Mouse (Mus musculus) R1 (cell line): ENCODE measurements at regions not wholly inside any gene's neighbourhood (a gene's known extent, or its start where the extent isn't known, plus 50 kb on each side); places are given as distances from the start of the nearest gene placed in this dataset.
A peak's percentile ranks its signal among the peaks of the same experiment; 100 is the strongest.

Source experiments
- DNase-seq: peaks from one replicate; pipeline ENCODE4 v3.0.0-alpha.2; 2018; ENCODE audit warnings: low read depth, low spot score

GRCm38 (mm10) chr2:169142224-169142623 lies 186.8 kb upstream of the Zfp64 start:
- DNase-seq, result no peak

GRCm38 (mm10) chr2:169133855-169134254 lies 178.5 kb upstream of the Zfp64 start:
- DNase-seq, result no peak

DNA sequence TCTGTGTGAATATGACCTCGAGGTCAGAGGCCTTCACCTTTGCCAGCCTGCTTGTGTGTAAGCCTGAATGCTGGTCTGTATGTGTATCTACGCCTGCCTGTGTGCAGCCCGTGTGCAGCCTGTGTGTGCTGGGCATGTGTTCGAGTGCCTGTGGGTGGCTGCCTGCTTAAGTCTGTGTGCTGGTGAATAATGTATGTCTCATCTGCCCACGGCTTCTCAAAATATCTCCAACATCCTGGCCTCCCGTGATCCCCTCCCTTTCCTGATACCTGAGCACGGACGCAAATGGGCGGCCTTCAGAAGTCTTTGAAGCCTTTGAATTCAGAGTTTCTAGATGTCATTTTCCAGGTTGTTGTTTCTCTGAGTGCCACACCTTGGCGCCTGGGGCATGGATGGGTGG lies 170.1 kb upstream of the Zfp64 start:
- DNase-seq, result no peak

DNA sequence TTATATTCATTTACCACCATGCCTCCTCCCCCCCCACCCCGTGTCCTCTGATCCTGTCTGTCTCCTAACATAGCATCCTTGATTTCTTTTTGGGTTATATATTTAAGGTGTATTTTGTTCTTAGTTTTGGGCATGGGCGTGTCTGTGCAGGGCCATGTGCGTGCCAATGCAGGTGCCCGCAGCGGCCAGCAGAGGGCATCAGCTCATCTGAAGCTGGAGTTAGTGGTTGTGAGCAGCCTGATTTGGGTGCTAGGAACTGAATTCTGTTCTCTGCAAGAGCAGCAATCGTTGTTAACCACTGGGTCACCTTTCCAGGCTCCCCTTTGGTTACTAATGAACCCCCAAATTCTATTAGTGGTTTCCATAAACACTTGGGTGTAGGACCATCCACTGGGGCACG lies 167.5 kb upstream of the Zfp64 start:
- DNase-seq, result peak; percentile 67

DNA sequence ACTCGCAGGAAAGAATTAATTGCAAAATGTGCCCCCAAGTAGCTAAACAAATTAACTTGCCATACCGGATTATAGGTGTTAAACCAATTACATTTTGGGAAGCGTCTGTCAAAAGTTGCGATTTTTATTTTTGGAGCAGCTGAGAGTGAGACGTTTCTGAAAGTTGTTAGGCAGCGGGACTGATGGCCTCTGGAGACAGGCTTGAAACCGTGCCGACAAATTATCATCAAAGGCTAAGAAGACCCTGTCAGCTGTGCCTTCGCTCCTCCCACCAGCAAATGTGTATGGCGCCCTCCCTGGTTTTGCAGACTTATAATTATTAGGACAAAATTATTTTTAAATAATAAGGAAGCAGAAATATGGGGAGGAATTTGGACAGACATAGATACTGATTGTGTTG lies 161.5 kb upstream of the Zfp64 start:
- no peak for DNase-seq

DNA sequence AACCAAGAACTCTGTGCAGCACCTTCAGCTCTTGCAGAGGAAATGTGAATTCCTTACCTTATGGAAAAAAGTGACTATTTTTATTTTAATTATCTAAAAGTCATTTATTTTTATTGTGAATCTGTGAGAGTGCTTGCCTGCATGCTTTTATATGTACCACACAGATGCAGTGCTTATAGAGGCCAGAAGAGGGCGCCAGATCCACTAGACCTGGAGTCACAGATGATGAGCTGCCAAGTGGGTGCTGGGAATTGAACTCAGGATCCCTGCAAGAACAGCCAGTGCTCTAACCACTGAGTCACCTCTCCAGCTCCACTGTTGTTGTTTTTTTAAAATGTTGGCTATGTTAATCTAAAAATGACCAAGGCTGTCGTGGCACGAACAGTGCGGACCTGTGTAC lies 153.7 kb upstream of the Zfp64 start:
- peak; percentile 69 for DNase-seq

DNA sequence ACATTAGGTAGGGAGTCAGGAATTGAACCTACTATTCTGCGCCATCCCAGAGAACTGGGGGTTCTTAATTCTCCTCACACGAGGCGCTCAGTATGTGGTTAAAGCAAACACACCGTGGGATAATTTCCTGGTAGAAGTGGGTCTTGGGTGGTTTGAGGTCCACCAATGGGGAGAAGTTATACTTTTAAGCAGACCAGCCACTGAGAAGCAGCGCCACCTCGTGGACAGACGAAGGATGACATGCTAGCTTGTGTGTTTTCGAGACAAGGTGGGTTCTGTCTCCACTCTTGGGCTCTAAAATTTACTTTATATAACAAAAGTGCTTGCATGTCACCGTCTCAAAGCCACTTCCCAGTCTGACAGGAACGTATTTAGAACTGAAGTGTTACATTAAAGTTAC lies 152.7 kb upstream of the Zfp64 start:
- peak; percentile 81 for DNase-seq

- DNase-seq, result peak; percentile 77
Measured at GRCm38 (mm10) chr2:169101506-169102261, 146.3 kb upstream of the Zfp64 start.

GRCm38 (mm10) chr2:169100516-169100915 lies 145.1 kb upstream of the Zfp64 start:
- DNase-seq, result peak; percentile 78

DNA sequence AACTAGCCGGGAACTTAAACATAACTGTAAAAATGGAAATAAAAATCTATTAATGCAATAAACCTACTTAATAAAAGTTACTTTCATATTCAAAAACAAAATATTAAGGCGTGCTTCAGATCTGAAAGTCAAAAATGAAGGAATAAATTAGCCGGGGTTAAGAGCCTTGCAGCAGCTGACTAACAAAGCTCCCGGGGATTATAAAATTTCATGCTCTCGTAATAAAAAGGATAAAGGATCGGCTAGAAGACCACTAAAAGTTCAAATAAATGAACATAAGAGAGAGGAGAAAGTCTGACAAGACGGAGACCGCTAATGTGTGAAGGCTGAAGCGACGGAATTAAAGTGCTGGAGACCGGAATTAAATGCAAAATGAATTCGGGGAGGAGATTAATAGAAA lies 144.3 kb upstream of the Zfp64 start:
- no peak for DNase-seq

DNA sequence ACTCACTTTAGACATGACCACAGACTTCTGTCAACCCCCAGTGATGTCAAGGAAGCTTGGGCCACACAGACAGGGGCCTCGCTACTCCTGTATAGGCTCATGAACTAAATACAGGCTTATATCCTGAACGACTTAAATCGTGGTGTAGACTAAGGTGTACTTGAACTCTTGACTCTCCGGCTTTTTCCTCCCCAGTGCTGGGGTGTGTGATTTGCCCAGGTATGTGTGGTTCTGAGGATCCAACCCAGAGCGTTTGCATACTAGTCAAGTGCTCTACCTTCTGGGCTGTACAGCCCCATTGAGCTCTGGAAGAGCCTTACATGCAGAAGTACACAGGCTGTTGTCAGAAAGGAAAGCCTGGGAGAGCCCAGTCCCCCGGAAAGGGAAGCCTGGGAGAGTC lies 143.2 kb upstream of the Zfp64 start:
- peak; percentile 60 for DNase-seq

GRCm38 (mm10) chr2:169094011-169094754 lies 138.8 kb upstream of the Zfp64 start:
- DNase-seq, result peak; percentile 50

DNA sequence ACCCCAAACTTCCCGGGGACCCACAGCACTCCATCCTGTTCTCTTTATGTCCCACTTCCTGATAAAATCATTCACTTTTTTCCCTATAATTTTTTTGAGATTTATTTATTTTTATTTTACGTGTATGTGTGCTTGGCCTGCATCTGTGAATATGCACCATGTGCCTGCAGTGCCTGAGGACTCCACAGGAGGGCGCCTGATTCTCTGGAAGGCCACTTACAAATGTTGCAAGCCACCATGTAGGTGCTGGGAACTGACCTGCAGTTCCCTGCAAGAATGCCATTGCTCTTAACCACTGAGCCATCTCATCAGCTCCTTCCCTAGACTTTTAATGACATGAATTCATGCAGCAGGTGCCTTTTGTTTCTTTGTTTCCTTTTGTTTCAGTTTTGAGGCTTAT lies 134.9 kb upstream of the Zfp64 start:
- DNase-seq, result peak; percentile 55

DNA sequence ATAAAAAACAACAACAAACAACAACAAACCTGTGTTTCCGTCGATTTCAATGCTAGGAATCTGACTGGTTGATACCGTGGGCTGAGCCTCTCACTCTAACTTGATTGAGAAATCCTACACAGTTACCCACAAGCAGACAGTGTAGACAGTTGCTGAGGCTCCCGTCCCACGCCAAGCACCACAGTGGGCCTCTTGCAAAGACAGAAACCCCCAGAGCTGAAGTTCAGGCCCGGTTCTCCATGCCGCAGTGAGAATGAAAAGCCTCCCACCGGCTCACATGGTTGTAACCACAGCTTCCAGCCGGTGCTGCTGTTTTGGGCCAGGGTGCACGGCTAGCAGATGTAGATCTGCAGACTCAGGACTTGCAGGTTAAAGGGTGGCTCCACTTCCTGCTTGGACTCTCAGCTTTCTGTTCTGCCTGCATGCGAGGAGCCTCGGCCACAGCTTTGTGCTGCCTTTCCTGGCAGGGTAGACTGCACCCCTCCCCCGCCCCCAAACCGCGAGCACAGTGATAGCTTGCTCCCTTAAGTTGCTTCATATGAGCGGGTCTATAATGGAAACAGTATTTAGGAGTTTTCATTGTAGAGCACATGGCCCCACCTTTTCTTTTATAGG lies 133.6 kb upstream of the Zfp64 start:
- DNase-seq, result peak; percentile 39

GRCm38 (mm10) chr2:169088301-169088700 lies 132.9 kb upstream of the Zfp64 start:
- DNase-seq, result peak; percentile 88

DNA sequence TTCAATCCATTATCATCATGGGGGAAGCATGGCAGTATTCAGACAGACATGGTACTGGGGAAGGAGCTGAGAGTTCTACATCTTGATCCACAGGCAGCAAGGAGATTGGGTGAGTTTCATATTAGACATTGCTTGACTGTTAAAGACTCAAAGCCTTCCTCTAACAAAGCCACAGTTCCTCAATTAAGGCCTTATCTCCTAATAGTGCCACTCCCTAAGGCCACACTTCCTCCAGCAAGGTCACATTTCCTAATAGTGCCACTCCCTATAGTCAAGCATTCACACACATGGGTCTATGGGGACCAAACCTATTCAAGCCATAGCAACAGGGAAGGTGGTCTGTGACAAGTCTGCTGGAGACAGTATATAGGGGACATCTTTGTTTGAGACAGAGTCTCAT lies 115.9 kb upstream of the Zfp64 start:
- no peak for DNase-seq

DNA sequence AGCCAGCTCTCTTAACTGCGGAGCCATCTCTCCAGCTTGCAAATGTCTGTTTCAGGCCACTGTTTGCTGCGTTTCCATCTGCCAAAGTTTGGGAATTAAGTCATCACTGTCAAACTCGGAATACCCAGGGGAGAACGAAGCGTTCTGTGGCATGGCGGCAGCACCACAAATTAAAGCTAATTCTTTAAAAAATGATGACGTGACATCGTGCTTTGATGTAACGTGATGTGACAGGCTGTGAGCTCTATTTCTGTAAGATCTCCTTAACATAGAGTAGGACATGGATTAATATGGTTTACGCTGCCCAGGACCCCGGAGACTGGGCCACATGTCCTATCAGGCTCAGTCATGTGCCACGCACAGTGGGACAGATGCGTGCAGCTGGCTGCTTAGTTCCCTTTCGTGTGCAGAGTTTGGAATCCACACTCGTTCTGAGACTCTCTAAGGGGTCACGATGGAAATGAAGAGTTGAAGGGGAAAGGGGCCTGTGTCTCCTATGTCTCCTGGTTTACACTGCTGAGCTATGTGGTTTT lies 109.8 kb upstream of the Zfp64 start:
- no peak for DNase-seq

DNA sequence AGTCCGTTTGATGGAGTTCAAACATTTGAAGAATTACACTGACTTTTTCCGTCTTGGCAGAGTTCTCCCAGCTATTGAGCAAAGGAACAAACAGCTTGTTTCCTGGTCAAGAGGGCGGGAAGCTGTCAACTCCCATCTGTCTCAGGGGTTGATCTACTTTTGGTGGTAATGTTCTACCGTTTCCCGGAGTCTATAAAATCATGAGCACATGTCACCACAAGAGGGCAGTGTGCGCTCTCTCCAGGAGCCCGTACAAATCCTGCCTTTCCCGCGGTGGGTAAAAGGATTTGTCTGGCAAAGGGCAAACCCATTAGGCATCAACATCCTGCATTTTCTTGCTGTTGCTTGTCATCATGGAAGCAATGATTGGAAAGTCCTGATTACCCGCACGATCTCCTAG lies 106.1 kb upstream of the Zfp64 start:
- DNase-seq, result peak; percentile 81

DNA sequence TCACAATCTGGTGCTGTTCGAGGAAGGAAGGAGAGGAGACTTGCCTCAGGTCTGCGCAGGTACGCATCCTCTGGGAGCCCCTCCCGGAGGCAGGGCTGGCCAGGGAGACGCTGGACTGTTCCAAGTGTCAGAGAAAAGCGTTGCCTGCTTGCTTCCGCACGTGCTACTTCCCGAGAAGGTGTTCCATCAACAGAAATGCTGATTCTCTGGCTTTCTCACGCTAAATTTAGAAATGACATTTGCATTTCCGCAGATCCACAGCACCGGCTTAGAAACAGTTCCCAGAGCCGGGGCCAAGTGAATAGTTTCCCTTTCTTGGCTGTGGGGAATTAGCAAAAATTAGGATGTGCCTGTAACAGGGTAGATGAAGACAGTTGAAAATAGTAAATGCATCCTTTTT lies 105.1 kb upstream of the Zfp64 start:
- no peak for DNase-seq

- DNase-seq, result peak; percentile 57
Measured at GRCm38 (mm10) chr2:169057831-169058230, 102.4 kb upstream of the Zfp64 start.

GRCm38 (mm10) chr2:169049947-169050346 lies 94.6 kb upstream of the Zfp64 start:
- no peak for DNase-seq

GRCm38 (mm10) chr2:169041748-169042147 lies 86.4 kb upstream of the Zfp64 start:
- no peak for DNase-seq
